Mouse (Mus musculus) cerebellum, postnatal 4 days (tissue): ENCODE data around the gene Gm17949.

Source experiments
- DNase-seq, 2 experiments: peaks; one replicate each; pipeline ENCODE4 v3.0.0; 2022; ENCODE audit warnings: low spot score in 2 of 2, mixed read lengths in 1 of 2

Gene Gm17949

DNA sequence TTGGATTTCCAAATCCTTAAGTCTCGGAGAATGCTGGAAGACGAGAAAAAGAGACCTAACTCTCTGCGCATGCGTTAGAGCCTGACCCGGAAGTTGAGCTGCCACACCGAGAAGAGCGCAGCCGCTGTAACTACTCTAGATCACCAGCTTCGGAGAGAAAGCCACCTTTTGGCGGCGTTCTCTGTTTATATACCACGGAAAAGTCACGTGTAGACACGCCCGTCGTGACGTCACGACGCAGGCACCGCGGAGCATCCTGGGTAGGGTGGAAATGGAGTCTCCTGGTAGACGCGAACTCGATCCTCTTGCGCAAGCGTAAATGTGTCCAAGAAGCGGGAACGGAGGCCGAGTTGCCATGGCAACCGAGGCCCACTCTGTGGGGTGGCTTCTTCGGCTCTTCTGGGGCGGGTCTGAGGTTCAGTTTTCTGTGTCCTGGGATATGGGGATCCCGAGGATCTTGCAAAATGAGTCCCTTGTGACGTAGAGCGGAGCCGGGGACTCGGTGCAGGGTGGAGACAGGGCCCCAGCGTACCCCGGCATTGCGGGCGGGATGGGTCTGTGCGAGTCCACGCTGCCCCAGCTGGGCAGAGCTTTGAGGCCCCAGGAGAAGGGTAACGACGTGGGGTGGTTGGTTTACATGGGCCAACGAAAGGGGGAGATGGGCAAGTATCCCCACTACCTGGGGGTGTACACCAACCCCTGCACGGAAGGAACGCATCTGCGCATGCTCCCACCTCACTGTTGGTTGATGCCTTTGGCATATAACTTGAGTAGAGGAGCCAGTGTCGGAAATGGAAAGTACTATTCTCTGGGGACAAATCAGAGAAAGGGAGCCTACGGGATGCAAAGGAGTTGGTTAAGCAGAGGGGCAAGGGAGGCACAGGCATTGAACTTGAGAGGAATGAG is at the start of gene Gm17949, which contains the start of gene Gtf2f1:
TSS of gene Gm17949 (plus strand) at position 234 of the 906 bp plus-strand sequence.
TSS of gene Gtf2f1 (minus strand) at position 53 of the 906 bp plus-strand sequence.
- DNase-seq = peak; percentile 78 to 96

DNA sequence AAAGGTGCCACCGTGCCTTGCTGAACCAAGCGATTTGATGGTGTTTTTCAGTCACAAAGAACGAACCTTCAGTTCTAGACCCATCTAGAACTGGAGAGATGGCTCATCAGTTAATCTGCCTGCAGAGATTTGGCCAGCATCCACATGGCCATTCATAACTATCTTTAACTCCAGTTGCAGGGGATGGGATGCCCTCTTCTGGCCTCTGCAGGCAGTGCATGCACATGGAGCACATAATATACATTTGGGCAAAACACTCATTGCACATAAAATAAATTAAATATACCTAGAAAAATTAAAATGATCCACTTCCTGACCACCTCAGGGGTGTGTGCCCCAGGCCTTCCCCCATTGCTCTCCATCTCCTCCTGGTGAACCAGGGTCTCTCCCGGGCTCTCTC is 49.4 kb upstream of the Gm17949 start:
- DNase-seq = no peak

- no peak for DNase-seq
These were observed 48.4 kb upstream of the Gm17949 start for GRCm38 (mm10) chr17:56962642-56963405.

- no peak for DNase-seq
These were observed 47.6 kb upstream of the Gm17949 start for GRCm38 (mm10) chr17:56963646-56964045.

DNA sequence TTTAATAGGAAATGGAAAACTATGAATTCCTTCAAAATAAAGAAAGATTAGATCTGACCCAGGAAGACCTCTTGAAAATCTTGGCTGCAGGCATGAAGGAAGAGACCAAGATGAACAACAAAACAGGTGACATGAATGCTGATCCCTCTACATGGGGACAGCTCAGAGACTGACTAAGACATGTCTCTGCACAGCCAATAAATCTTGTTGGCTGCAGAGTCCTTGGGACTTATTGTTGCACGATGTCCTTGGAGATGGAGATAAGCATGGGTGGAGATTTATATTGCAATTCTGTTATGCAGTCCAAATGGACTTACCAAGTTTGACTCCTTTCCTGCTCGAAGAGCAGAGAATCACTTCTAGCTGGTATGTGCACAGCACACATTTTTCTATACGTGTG is 41.9 kb upstream of the Gm17949 start:
- no peak for DNase-seq

- no peak for DNase-seq
These were observed 41.2 kb upstream of the Gm17949 start for GRCm38 (mm10) chr17:56970081-56970480.

- no peak for DNase-seq
These were observed 37.1 kb upstream of the Gm17949 start for GRCm38 (mm10) chr17:56973956-56974707.

DNA sequence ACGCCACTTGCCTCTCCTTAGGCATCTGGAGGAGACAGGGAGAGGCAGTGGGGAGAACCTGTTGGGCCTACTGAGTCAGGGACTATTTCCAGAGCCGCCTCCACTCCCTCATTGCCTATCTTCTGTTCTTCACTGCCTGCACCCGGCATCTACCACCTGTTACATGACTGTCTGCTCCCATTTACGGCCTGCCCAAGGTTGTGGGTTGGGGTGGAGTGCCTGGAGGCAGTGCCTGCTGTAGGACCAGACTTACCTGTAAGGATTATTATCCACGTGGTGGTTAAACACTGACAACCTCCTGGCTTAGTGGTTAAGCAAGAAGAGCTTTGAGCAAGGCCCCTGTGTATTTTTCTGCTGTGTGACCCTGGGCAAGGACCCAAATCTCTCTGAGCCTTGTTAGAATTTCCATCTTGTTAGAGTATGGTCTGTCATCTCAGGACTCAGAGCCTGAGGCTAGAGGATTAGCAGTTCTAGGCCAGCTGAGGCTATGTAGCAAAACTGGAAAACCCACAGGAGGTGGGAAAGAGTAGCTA is 36.5 kb upstream of the Gm17949 start:
- DNase-seq = no peak

DNA sequence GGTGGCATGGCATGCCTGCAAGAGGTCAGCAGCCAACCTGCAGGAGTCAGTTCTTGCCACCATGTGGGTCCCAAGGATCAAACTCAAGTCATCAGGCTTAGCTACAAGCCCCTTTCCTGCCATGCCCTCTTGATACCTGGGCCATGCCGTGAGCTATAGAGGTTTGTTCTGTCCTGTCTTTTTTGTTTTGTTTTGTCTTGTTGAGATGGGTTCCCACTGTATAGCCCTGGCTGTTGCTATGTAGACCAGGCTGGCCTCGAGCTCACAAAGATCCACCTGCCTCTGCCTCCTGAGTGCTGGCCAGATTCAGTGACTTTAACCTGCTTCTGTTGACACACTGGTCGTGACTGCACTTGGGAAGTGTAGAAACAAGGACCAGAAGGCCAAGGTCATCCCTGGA is 35.9 kb upstream of the Gm17949 start:
- DNase-seq = no peak

DNA sequence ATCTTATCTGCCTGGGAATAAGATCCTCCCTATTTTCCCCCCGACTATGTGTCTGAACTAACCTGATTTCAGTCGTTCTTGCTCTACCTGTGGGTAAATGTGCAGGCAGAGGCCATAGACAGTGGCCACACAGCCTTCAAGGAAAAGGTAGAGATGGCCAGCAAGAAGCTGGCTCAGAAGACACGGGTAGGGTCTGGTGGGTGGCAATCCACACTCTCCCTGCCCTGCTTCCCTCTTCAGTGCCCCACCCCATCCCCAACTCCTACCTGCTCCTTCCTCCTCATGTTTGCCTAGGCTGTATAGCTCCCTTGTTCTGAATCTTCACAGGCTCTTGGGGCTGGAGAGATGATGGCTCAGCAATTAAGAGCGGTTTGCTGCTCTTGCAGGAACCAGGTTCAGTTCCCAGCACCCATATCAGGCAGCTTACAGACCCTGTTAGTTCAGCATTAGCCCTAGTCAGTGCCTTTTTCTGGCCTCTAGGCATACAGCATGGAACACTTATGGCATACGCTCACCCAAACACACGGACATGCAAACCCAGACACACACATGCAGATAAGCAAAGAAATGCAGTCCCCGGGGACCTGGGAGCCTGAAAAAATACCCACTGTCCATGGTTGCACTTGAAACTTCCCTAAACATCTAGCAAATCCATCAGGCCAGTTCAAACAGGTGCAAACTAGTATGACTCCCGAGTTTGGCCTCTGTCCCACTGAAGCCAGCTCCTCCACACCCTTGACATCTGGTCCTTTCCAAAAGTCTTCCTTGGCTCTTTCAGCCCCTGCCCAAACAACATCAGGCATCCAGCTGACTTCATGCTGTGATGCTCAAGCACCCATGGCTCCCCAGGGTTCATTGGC is 34.5 kb upstream of the Gm17949 start:
- no peak for DNase-seq

DNA sequence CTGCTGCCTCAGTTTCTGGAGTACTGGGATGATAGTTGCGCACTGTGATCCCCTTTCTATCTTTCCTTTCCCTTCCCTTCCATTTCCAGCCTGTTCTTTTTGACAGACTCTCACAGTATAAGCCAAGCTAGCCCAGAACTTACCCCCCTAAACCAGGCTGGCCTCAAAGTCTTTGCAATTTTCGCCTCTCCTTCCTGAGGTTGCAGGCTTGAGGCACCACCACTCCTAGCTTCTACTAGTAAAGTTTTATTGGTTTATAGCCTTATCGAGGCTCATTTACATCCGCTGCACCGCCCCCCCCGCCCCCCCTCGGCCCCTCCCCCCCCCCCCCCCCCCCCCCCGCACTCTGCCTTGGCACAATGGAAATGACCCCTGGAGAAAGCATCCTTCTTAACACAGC is 31.7 kb upstream of the Gm17949 start:
- DNase-seq = no peak

DNA sequence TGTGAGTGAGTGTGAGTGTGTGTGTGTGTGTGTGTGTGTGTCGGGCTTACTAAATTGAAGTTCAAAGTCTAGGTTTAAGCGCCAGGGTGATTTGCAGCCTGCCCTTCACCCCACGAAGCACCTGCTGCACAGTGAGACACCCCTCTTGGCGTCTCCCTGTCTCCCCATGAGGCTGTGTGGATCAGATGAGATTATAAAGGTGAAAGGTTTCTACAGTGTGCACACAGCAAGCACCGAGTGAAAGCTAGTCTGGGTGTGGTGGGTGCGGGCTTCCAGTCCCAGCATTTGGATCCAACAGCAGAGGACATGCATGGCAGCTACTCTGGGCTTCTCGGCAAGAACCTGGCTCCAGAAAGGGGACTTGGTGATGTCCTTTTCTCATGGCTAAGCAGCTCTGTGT is 30.2 kb upstream of the Gm17949 start:
- no peak for DNase-seq

GRCm38 (mm10) chr17:56982013-56982412 is 29.3 kb upstream of the Gm17949 start, which contains the start of gene Acer1:
Gene Acer1 (minus strand): TSS chr17:56982126.
- no peak for DNase-seq

- no peak for DNase-seq
These were observed 26.4 kb upstream of the Gm17949 start for GRCm38 (mm10) chr17:56984886-56985285.

GRCm38 (mm10) chr17:56985656-56986055 is 25.6 kb upstream of the Gm17949 start:
- DNase-seq = no peak

- DNase-seq = no peak
These were observed 25.0 kb upstream of the Gm17949 start for GRCm38 (mm10) chr17:56986105-56986805.

- DNase-seq = no peak
These were observed 22.8 kb upstream of the Gm17949 start for GRCm38 (mm10) chr17:56988441-56988840.

DNA sequence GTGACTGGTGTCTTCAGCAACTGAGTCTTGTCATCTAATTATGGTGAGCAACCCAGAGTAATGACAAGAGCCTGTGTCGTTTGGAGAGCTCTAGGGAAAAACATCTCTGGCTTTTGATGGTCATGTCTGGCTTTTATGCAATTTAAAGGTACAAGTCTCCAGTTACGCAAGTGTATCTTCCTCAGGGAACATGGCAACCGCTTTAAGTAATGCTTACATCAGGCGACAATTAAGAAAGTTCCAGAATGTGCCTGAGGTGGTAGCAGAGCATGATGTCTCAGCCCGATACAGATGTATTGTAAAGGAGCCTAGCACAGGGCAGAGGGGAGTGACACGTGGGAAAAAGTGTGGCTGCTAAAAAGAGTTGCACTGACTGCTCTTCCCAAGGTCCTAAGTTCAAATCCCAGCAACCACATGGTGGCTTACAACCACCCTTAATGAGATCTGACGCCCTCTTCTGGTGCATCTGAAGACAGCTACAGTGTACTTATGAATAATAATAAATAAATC is 22.3 kb upstream of the Gm17949 start:
- peak in 1 of 2 experiments; percentile 10 for DNase-seq

DNA sequence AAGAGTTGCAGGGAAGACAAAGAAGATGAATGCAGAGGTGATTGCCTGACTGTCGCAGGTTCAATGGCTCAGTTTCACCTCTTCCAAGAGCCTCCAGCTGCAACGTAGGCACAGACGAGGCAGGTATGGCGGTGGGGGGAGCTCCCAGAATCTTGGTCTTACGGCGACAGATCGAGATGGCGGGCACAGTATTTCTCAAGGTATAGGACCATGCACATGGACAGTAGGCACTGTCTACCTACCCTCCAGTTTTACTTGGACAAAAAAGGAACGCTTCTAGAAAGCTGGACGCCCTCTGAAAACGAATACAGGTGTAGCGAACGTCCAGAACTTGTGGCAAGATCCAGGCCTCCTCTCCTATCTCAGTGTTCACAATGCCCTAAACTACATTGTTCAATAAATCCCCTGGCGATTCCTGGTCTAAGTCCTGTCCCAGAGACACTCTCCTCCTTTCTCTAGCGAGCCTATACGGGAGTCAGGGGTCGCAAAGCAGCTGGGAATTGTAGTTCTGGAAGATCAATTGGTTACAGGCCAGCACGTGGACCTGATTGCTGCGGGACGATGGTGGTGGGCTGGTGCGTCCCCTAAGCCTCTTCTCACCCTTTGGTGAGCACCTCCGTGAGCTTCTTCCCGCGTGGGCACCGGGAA is 21.7 kb upstream of the Gm17949 start:
- DNase-seq = no peak
